Mouse (Mus musculus): ENCODE results near the gene Lefty1. TPM values are rescaled to one million over a fixed set of nuclear protein-coding genes. Genes with fewer than 3 reads are reported as not detected.

The Lefty1 gene
- polyA plus RNA-seq, 1 experiment from 2014 or later: 1.5 TPM

GRCm38 (mm10) chr1:180956973-180957381 lies 22.2 kb downstream of the Lefty1 start:
- no peaks in the 10 kb centered on the region for H3K27me3 ChIP-seq (ENCODE audit: control insufficient read depth, insufficient read depth, low read length)
- no peak overlapping the region for H3K9ac ChIP-seq (ENCODE audit: low read length)
- peak; percentile 66 for ATAC-seq (replicated peaks; ENCODE audit: extremely low read depth, insufficient read depth, low FRiP score)
- no peak overlapping the region for H3K4me2 ChIP-seq (ENCODE audit: low read depth, low read length)
- no peaks in the 10 kb centered on the region for H3K9me3 ChIP-seq (replicated peaks; ENCODE audit: control insufficient read depth, low read length)
- no peak overlapping the region for H3K4me3 ChIP-seq (ENCODE audit: low read length)
- H3K36me3 ChIP-seq (ENCODE audit: control insufficient read depth, insufficient read depth): peaks cover 45% of the 10 kb centered on the region
- WGBS: 71% methylated on average over 8 of the region's 8 CpGs
- no peaks in the 10 kb centered on the region for H3K4me1 ChIP-seq (ENCODE audit: control insufficient read depth, insufficient read depth, low read length)
- H3K27ac ChIP-seq (ENCODE audit: low read length): no peak overlapping the region

DNA sequence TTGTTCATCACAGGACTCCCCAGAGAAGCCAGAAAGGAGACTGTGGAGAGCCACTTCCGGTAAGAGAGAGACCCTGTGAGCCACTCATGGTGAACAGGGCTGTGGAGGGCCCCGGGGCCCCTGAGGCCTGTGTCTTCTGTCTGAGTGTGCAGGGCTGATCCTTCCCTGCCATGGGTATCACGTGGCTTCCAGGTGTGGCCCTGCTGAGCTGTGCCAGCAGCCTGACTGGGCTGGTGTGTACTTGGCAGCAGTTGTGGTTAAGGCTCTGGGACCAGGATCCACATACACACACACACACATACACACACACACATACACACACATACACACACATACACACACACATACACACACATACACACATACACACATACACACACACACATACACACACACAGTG lies 23.2 kb downstream of the Lefty1 start:
- Histone ChIP-seq H3K9me3 (replicated peaks; ENCODE audit: control insufficient read depth, low read length) (no peaks in the 10 kb centered on the region), H3K4me1 (ENCODE audit: control insufficient read depth, insufficient read depth, low read length) (no peaks in the 10 kb centered on the region), H3K36me3 (ENCODE audit: control insufficient read depth, insufficient read depth) (peaks cover 43% of the 10 kb centered on the region), H3K4me2 (ENCODE audit: low read depth, low read length) (no peak overlapping the region), H3K27me3 (ENCODE audit: control insufficient read depth, insufficient read depth, low read length) (no peaks in the 10 kb centered on the region), H3K9ac (ENCODE audit: low read length) (no peak overlapping the region), H3K4me3 (ENCODE audit: low read length) (no peak overlapping the region), H3K27ac (ENCODE audit: low read length) (no peak overlapping the region)
- 79% methylated on average over 3 of the region's 3 CpGs for WGBS
- ATAC-seq (replicated peaks; ENCODE audit: extremely low read depth, insufficient read depth, low FRiP score): no peak

DNA sequence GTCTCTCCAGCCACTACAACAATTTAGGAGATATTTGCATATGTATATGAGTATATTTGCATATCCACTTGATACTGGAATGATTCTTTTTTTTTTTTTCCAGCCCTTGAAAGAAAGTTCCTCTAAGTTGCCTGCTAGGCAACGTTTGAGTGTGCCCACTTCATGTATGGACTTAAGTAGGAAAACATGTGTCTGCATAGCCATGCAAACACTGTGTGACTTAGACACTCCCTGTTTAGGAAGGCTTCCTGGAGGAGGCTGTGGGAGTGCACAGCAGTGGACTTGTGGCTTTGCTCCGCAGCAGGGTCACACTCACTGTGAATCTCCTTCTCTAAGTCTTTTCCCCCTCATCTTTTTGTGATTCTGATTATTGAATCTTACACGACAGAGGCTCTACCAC lies 24.0 kb downstream of the Lefty1 start:
- Histone ChIP-seq H3K27ac (ENCODE audit: low read length) (no peak overlapping the region), H3K27me3 (ENCODE audit: control insufficient read depth, insufficient read depth, low read length) (no peaks in the 10 kb centered on the region), H3K4me3 (ENCODE audit: low read length) (no peak overlapping the region), H3K9me3 (replicated peaks; ENCODE audit: control insufficient read depth, low read length) (no peaks in the 10 kb centered on the region), H3K9ac (ENCODE audit: low read length) (no peak overlapping the region), H3K4me2 (ENCODE audit: low read depth, low read length) (no peak overlapping the region), H3K4me1 (ENCODE audit: control insufficient read depth, insufficient read depth, low read length) (no peaks in the 10 kb centered on the region), H3K36me3 (ENCODE audit: control insufficient read depth, insufficient read depth) (peaks cover 39% of the 10 kb centered on the region)
- no peak for ATAC-seq (replicated peaks; ENCODE audit: extremely low read depth, insufficient read depth, low FRiP score)
- WGBS: 69% methylated on average over 3 of the region's 3 CpGs

- WGBS: 84% methylated on average over 3 of the region's 3 CpGs
- Histone ChIP-seq H3K4me3 (ENCODE audit: low read length) (no peak overlapping the region), H3K9ac (ENCODE audit: low read length) (no peak overlapping the region), H3K36me3 (ENCODE audit: control insufficient read depth, insufficient read depth) (peaks cover 37% of the 10 kb centered on the region), H3K27me3 (ENCODE audit: control insufficient read depth, insufficient read depth, low read length) (no peaks in the 10 kb centered on the region), H3K9me3 (replicated peaks; ENCODE audit: control insufficient read depth, low read length) (no peaks in the 10 kb centered on the region), H3K27ac (ENCODE audit: low read length) (no peak overlapping the region), H3K4me1 (ENCODE audit: control insufficient read depth, insufficient read depth, low read length) (peaks cover 2% of the 10 kb centered on the region; the same call in 1 of the 2 replicates), H3K4me2 (ENCODE audit: low read depth, low read length) (no peak overlapping the region)
- ATAC-seq (replicated peaks; ENCODE audit: extremely low read depth, insufficient read depth, low FRiP score): no peak
Observed at GRCm38 (mm10) chr1:180965786-180966185, 31.0 kb downstream of the Lefty1 start.

- H3K27ac ChIP-seq (ENCODE audit: low read length): no peak overlapping the region
- ATAC-seq (replicated peaks; ENCODE audit: extremely low read depth, insufficient read depth, low FRiP score): no peak
- no peak overlapping the region for H3K9ac ChIP-seq (ENCODE audit: low read length)
- H3K27me3 ChIP-seq (ENCODE audit: control insufficient read depth, insufficient read depth, low read length): no peaks in the 10 kb centered on the region
- H3K4me3 ChIP-seq (ENCODE audit: low read length): no peak overlapping the region
- peaks cover 37% of the 10 kb centered on the region for H3K36me3 ChIP-seq (ENCODE audit: control insufficient read depth, insufficient read depth)
- H3K4me2 ChIP-seq (ENCODE audit: low read depth, low read length): no peak overlapping the region
- WGBS: 55% methylated on average over 3 of the region's 3 CpGs
- H3K4me1 ChIP-seq (ENCODE audit: control insufficient read depth, insufficient read depth, low read length): peaks cover 2% of the 10 kb centered on the region; the same call in 1 of the 2 replicates
- H3K9me3 ChIP-seq (replicated peaks; ENCODE audit: control insufficient read depth, low read length): no peaks in the 10 kb centered on the region
Observed at GRCm38 (mm10) chr1:180966542-180966941, 31.7 kb downstream of the Lefty1 start.

DNA sequence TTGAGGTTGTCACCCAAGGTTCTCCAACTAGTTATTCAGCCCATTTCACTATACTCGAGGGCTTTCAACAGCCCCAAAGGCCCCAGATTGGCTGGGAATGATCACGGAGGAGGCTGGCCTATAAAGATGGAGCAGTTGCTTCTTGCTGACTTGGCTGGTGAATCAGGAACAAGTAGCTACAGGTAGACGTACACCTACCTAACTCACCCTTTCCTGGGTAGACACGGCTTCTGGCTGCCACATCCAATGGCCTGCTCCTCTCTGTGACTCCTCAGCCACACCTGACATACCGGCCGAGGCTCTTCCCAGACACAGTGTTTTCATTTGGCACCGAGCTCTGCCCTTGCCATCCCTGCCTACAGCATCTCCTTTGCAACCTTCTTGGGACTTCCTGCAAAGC lies 32.4 kb downstream of the Lefty1 start:
- Histone ChIP-seq H3K9me3 (replicated peaks; ENCODE audit: control insufficient read depth, low read length) (no peaks in the 10 kb centered on the region), H3K27ac (ENCODE audit: low read length) (no peak overlapping the region), H3K36me3 (ENCODE audit: control insufficient read depth, insufficient read depth) (peaks cover 33% of the 10 kb centered on the region), H3K9ac (ENCODE audit: low read length) (no peak overlapping the region), H3K4me2 (ENCODE audit: low read depth, low read length) (no peak overlapping the region), H3K4me1 (ENCODE audit: control insufficient read depth, insufficient read depth, low read length) (peaks cover 2% of the 10 kb centered on the region; the same call in 1 of the 2 replicates), H3K27me3 (ENCODE audit: control insufficient read depth, insufficient read depth, low read length) (no peaks in the 10 kb centered on the region), H3K4me3 (ENCODE audit: low read length) (no peak overlapping the region)
- WGBS: 90% methylated on average over 7 of the region's 7 CpGs
- no peak for ATAC-seq (replicated peaks; ENCODE audit: extremely low read depth, insufficient read depth, low FRiP score)

GRCm38 (mm10) chr1:180972941-180973340 lies 38.1 kb downstream of the Lefty1 start:
- Histone ChIP-seq H3K4me3 (ENCODE audit: low read length) (no peak overlapping the region), H3K36me3 (ENCODE audit: control insufficient read depth, insufficient read depth) (peaks cover 11% of the 10 kb centered on the region), H3K9me3 (replicated peaks; ENCODE audit: control insufficient read depth, low read length) (no peaks in the 10 kb centered on the region), H3K4me1 (ENCODE audit: control insufficient read depth, insufficient read depth, low read length) (peaks cover 2% of the 10 kb centered on the region; the same call in 1 of the 2 replicates), H3K9ac (ENCODE audit: low read length) (no peak overlapping the region), H3K27ac (ENCODE audit: low read length) (no peak overlapping the region), H3K27me3 (ENCODE audit: control insufficient read depth, insufficient read depth, low read length) (no peaks in the 10 kb centered on the region), H3K4me2 (ENCODE audit: low read depth, low read length) (no peak overlapping the region)
- no peak for ATAC-seq (replicated peaks; ENCODE audit: extremely low read depth, insufficient read depth, low FRiP score)
- 88% methylated on average over 9 of the region's 11 CpGs for WGBS

- Histone ChIP-seq H3K9ac (ENCODE audit: low read length) (no peak overlapping the region), H3K27ac (ENCODE audit: low read length) (no peak overlapping the region), H3K9me3 (replicated peaks; ENCODE audit: control insufficient read depth, low read length) (no peaks in the 10 kb centered on the region), H3K27me3 (ENCODE audit: control insufficient read depth, insufficient read depth, low read length) (no peaks in the 10 kb centered on the region), H3K4me2 (ENCODE audit: low read depth, low read length) (no peak overlapping the region), H3K4me1 (ENCODE audit: control insufficient read depth, insufficient read depth, low read length) (peaks cover 2% of the 10 kb centered on the region; the same call in 1 of the 2 replicates), H3K4me3 (ENCODE audit: low read length) (no peak overlapping the region), H3K36me3 (ENCODE audit: control insufficient read depth, insufficient read depth) (peaks cover 7% of the 10 kb centered on the region)
- ATAC-seq (replicated peaks; ENCODE audit: extremely low read depth, insufficient read depth, low FRiP score): peak; percentile 47; the same call in 1 of the 2 replicates
- WGBS: 60% methylated on average over 14 of the region's 14 CpGs
Observed at GRCm38 (mm10) chr1:180974126-180974746, 39.4 kb downstream of the Lefty1 start.

DNA sequence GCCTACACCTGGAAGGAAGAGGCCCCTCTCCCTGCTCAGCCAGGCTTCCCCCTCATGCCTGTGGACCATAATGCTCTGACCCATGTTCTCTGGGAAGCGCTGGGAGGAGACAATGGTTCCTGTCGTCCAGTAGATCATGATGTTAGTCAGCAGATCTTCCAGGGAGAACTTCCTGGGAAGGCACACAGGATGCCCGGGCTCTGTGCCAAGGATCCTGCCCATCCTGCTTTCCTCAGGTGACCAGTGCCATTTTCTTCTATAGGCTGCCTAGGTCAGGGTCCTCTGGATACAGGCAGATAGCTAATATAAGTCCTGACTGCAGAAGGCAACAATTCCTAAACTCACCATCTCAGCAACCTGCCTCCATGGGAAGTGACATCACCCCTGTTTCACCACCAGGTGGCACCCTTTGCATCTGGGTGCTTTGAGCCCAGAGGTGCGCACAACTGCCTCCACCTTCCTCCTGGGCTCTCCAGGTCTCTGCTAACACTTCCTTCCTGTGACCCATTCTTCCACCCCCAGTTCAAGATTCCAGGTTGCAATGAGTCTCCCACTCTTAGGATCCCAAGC lies 41.4 kb downstream of the Lefty1 start:
- Histone ChIP-seq H3K9me3 (replicated peaks; ENCODE audit: control insufficient read depth, low read length) (no peaks in the 10 kb centered on the region), H3K9ac (ENCODE audit: low read length) (no peak overlapping the region), H3K4me1 (ENCODE audit: control insufficient read depth, insufficient read depth, low read length) (no peaks in the 10 kb centered on the region), H3K27ac (ENCODE audit: low read length) (no peak overlapping the region), H3K4me2 (ENCODE audit: low read depth, low read length) (no peak overlapping the region), H3K27me3 (ENCODE audit: control insufficient read depth, insufficient read depth, low read length) (no peaks in the 10 kb centered on the region), H3K36me3 (ENCODE audit: control insufficient read depth, insufficient read depth) (peaks cover 6% of the 10 kb centered on the region), H3K4me3 (ENCODE audit: low read length) (no peak overlapping the region)
- WGBS: 57% methylated on average over 4 of the region's 4 CpGs
- no peak for ATAC-seq (replicated peaks; ENCODE audit: extremely low read depth, insufficient read depth, low FRiP score)

All from heart, embryonic 16.5 days (tissue).